Mouse (Mus musculus) heart, embryonic 14.5 days (tissue): ENCODE measurements at regions not wholly inside any gene's neighbourhood (a gene's known extent, or its start where the extent isn't known, plus 50 kb on each side); places are given as distances from the start of the nearest gene placed in this dataset.

Experiments used
- ATAC-seq: fragments of 200-750 bp; cut with Nextera tagmentation; 2 replicates; pipeline ENCODE4 v1.8.0; 2017; ENCODE audit warnings: low read depth, moderate TSS enrichment; ENCODE audit not compliant: insufficient number of reproducible peaks, insufficient read depth, low FRiP score
- H3K27ac ChIP-seq, 2 experiments: fragments of 200-500 bp in 1 of 2; fragments of 300-500 bp in 1 of 2; sonication (generic) in 1 of 2; replicated peaks in 1 of 2; 2 replicates each; pipeline ENCODE4 v1.5.1; 2012 to 2014; ENCODE audit warnings: low read depth in 2 of 2, low read length in 2 of 2, control low read depth in 1 of 2, mild to moderate bottlenecking in 1 of 2, mixed read lengths in 1 of 2; ENCODE audit not compliant: control insufficient read depth in 1 of 2, insufficient read depth in 1 of 2
- H3K27me3 ChIP-seq: fragments of 300-500 bp; sonication (generic); 2 replicates; pipeline ENCODE4 v1.6.1; 2014; ENCODE audit warnings: mild to moderate bottlenecking, low read length, control low read depth; ENCODE audit not compliant: control insufficient read depth, insufficient read depth
- H3K36me3 ChIP-seq: fragments of 300-500 bp; sonication (generic); 2 replicates; pipeline ENCODE4 v1.6.1; 2014; ENCODE audit warnings: mild to moderate bottlenecking, control low read depth, low read length, mixed read lengths; ENCODE audit not compliant: control insufficient read depth, insufficient read depth
- H3K4me1 ChIP-seq, 2 experiments: fragments of 200-500 bp in 1 of 2; fragments of 300-500 bp in 1 of 2; sonication (generic) in 1 of 2; 2 replicates each; pipeline ENCODE4 v1.6.1; 2012 to 2014; ENCODE audit warnings: low read length in 2 of 2, control low read depth in 1 of 2, mixed read lengths in 1 of 2; ENCODE audit not compliant: control insufficient read depth in 2 of 2, insufficient read depth in 2 of 2
- H3K4me2 ChIP-seq: fragments of 300-500 bp; sonication (generic); 2 replicates; pipeline ENCODE4 v1.6.1; 2014; ENCODE audit warnings: mild to moderate bottlenecking, low read length
- H3K4me3 ChIP-seq, 2 experiments: fragments of 200-500 bp in 1 of 2; fragments of 300-500 bp in 1 of 2; sonication (generic) in 1 of 2; 2 replicates each; pipeline ENCODE4 v1.5.1; 2012 to 2014; ENCODE audit warnings: low read length in 2 of 2, mild to moderate bottlenecking in 2 of 2, control low read depth in 1 of 2, low read depth in 1 of 2, moderate library complexity in 1 of 2; ENCODE audit not compliant: control insufficient read depth in 1 of 2, insufficient read depth in 1 of 2
- H3K9ac ChIP-seq: fragments of 300-500 bp; sonication (generic); 2 replicates; pipeline ENCODE4 v1.6.1; 2014; ENCODE audit warnings: mild to moderate bottlenecking, low read length
- H3K9me3 ChIP-seq: fragments of 300-500 bp; sonication (generic); 2 replicates; pipeline ENCODE4 v1.6.1; 2016; ENCODE audit warnings: low read length, control low read depth; ENCODE audit not compliant: control insufficient read depth
- WGBS: fragments of 180-500 bp; shearing (Covaris S2); extraction: QIAGEN DNeasy Blood & Tissue Kit; methylation state at CpG from one replicate; pipeline ENCODE4 v1.1.7; 2014; 5-methylcytosine and 5-hydroxymethylcytosine counted together

DNA sequence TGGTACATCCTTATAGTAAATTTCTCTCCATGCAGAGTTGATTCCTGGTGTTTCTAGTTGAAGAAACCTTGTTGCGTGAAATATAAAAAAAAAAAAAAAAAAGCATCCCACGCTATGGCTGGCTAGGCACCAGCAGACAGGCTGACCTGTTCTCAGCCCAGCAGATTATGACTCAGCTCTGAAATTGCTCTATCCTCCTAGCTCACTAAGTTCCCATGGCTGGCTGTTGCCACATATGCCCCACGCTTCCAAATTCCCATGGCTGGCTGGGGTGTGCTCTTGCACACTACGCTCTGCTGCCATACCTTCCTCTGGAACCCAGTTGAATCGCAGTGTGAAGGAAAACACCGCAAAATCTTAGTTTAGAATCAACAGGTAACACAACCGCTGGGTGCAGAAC lies 270.1 kb downstream of the Mid1ip1 start:
- no peaks in the 10 kb centered on the region for H3K9me3 ChIP-seq
- H3K9ac ChIP-seq = no peak overlapping the region
- ATAC-seq = no peak
- no peaks in the 10 kb centered on the region for H3K27me3 ChIP-seq
- no peak overlapping the region for H3K4me2 ChIP-seq
- H3K4me1 ChIP-seq = no peaks in the 10 kb centered on the region
- 79% methylated on average over 7 of the region's 7 CpGs for WGBS
- no peaks in the 10 kb centered on the region for H3K36me3 ChIP-seq
- H3K27ac ChIP-seq = no peak overlapping the region
- H3K4me3 ChIP-seq = no peak overlapping the region

DNA sequence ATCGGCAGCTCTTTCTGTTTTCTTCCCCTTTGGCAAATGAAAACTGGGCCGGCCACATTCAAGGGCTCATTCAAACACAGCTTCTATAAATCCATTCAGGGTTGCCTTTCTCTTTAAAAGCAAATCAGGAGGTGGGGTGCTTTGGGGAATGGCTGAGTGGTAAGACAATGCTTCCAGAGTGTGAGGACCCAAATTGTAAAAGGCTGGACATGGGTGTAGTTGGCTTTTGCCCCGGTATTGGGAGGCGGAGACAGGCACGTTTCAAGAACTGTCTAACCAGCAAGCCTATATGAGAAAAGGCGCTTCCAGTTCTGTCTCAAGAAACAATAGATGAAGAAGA lies 277.0 kb downstream of the Mid1ip1 start:
- H3K9me3 ChIP-seq = no peaks in the 10 kb centered on the region
- peaks cover 3 to 10% of the 10 kb centered on the region in 2 experiments; a peak in 1 of 4 replicates for H3K4me1 ChIP-seq
- no peak for ATAC-seq
- H3K27me3 ChIP-seq = no peaks in the 10 kb centered on the region
- H3K27ac ChIP-seq = no peak overlapping the region
- peak overlapping the region; percentile 64 for H3K4me2 ChIP-seq
- no peaks in the 10 kb centered on the region for H3K36me3 ChIP-seq
- 38% methylated on average over 6 of the region's 6 CpGs for WGBS
- no peak overlapping the region for H3K9ac ChIP-seq
- H3K4me3 ChIP-seq = peak overlapping the region in 1 of 2 experiments; percentile 33; a peak in 2 of 4 replicates

- Histone ChIP-seq H3K4me2 (peak overlapping the region; percentile 64), H3K27ac (peak overlapping the region; percentile 33 to 53; a peak in 3 of 4 replicates), H3K4me3 (peak overlapping the region; percentile 29 to 33), H3K9me3 (no peaks in the 10 kb centered on the region), H3K9ac (peak overlapping the region; percentile 66), H3K36me3 (no peaks in the 10 kb centered on the region), H3K27me3 (no peaks in the 10 kb centered on the region), H3K4me1 (peaks cover 3 to 10% of the 10 kb centered on the region in 2 experiments; a peak in 1 of 4 replicates)
- no peak for ATAC-seq
- 25% methylated on average over 19 of the region's 19 CpGs for WGBS
Observed at GRCm38 (mm10) chrX:10992211-10993004, 277.6 kb downstream of the Mid1ip1 start.

DNA sequence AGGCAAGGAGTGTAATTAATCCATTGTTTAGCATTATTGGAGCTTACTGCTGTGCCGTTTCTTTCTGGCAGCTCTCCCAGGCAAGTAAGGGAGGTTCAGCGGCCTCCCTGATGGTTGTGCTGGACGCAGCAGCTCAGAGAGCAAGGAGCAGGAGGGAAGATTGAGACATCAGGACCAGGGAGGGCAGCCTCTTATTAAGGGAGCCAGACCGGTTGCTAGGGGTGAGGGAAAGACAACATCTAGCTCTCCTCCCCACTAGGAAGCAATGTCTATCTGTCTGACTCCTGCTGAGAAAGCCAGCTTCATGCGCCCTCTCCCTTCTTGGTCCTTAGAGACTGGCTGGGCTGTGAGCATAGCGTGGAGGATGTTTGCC lies 278.2 kb downstream of the Mid1ip1 start:
- H3K27ac ChIP-seq = peak overlapping the region in 1 of 2 experiments; percentile 53; a peak in 1 of 4 replicates
- no peak for ATAC-seq
- no peaks in the 10 kb centered on the region for H3K27me3 ChIP-seq
- peaks cover 3 to 10% of the 10 kb centered on the region in 2 experiments; a peak in 1 of 4 replicates for H3K4me1 ChIP-seq
- no peaks in the 10 kb centered on the region for H3K36me3 ChIP-seq
- peak overlapping the region; percentile 64 for H3K4me2 ChIP-seq
- peak overlapping the region; percentile 66; the same call in 1 of the 2 replicates for H3K9ac ChIP-seq
- no peaks in the 10 kb centered on the region for H3K9me3 ChIP-seq
- WGBS = 22% methylated on average over 6 of the region's 6 CpGs
- peak overlapping the region; percentile 29 to 33; a peak in 2 of 4 replicates for H3K4me3 ChIP-seq

- no peak for ATAC-seq
- Histone ChIP-seq H3K4me1 (peaks cover 3 to 10% of the 10 kb centered on the region in 2 experiments; a peak in 1 of 4 replicates), H3K4me2 (no peak overlapping the region), H3K36me3 (no peaks in the 10 kb centered on the region), H3K9ac (no peak overlapping the region), H3K9me3 (no peaks in the 10 kb centered on the region), H3K4me3 (no peak overlapping the region), H3K27me3 (no peaks in the 10 kb centered on the region), H3K27ac (no peak overlapping the region)
Observed at GRCm38 (mm10) chrX:10994910-10995309, 280.1 kb downstream of the Mid1ip1 start.

DNA sequence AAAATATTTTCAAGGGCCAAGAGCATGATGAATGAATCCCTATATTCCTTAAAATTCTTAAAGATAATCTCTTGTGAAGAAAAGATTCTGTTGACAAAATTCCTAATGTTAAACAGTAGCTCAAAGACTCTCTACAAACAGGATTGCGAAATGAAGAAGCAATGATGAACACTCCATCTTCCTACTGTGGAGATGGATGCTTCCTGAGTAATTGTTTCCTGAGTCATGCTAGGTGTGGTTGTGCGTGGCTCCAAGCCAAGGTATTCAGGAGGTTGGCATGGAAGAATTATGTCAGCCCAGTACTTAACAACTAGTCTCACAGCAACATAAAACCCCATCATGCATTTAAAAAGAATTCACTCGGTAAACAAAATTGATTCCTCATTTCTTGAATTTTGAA lies 286.4 kb downstream of the Mid1ip1 start:
- Histone ChIP-seq H3K9ac (no peak overlapping the region), H3K4me3 (no peak overlapping the region), H3K27ac (no peak overlapping the region), H3K27me3 (no peaks in the 10 kb centered on the region), H3K4me2 (no peak overlapping the region), H3K4me1 (no peaks in the 10 kb centered on the region), H3K9me3 (no peaks in the 10 kb centered on the region), H3K36me3 (no peaks in the 10 kb centered on the region)
- WGBS = 78% methylated on average over 3 of the region's 3 CpGs
- ATAC-seq = no peak

- Histone ChIP-seq H3K27ac (no peak overlapping the region), H3K4me3 (no peak overlapping the region), H3K27me3 (no peaks in the 10 kb centered on the region), H3K4me2 (no peak overlapping the region), H3K9me3 (no peaks in the 10 kb centered on the region), H3K9ac (no peak overlapping the region), H3K4me1 (no peaks in the 10 kb centered on the region), H3K36me3 (no peaks in the 10 kb centered on the region)
- ATAC-seq = no peak
Observed at GRCm38 (mm10) chrX:11039278-11039677, 259.8 kb upstream of the H2al1a start.

DNA sequence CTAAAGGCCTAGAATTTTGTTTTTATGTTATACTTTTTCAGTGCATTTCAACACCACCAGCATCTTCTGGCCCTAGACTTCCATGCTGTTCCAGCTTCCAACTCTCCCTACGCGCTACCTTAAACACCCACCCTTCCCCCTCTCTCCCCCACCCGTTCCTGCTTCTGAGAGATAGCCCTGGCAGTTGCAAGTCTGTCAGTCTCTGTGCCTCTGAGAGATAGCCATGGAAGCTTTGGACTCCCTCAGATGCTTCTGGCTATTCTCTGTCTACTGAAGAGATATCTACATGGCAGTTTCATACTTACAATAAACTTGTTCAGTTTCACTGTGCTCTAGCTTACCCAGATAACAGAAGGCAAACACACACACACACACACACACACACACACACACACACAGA lies 252.3 kb upstream of the H2al1a start:
- no peak for ATAC-seq
- no peak overlapping the region for H3K9ac ChIP-seq

More for the DNA sequence above, 252.3 kb upstream of the H2al1a start:
- H3K27ac ChIP-seq = no peak overlapping the region
- H3K36me3 ChIP-seq = no peaks in the 10 kb centered on the region
- 57% methylated on average over 3 of the region's 3 CpGs for WGBS
- no peak overlapping the region for H3K4me2 ChIP-seq
- no peak overlapping the region for H3K4me3 ChIP-seq
- H3K9me3 ChIP-seq = no peaks in the 10 kb centered on the region
- no peaks in the 10 kb centered on the region for H3K4me1 ChIP-seq
- no peaks in the 10 kb centered on the region for H3K27me3 ChIP-seq
